Mouse (Mus musculus) spleen, adult 2 months (tissue): ENCODE measurements around the gene Cfap161. TPM values are rescaled to one million over a fixed set of nuclear protein-coding genes. Genes with fewer than 3 reads are reported as not detected.

Experiments used
- DNase-seq, 2 experiments: peaks; one replicate each; pipeline versions ENCODE4 v3.0.0 to v3.0.0-alpha.2; 2012 to 2021; ENCODE audit warnings: low spot score in 2 of 2, low read depth in 1 of 2
- H3K27ac ChIP-seq: fragments of 200-500 bp; 2 replicates; pipeline ENCODE4 v1.5.1; 2012; ENCODE audit warnings: low read length, inconsistent platforms; ENCODE audit not compliant: insufficient read depth
- H3K27me3 ChIP-seq: fragments of 200-500 bp; 2 replicates; pipeline ENCODE4 v1.6.1; 2012; ENCODE audit warnings: mild to moderate bottlenecking, moderate library complexity, low read length, inconsistent platforms; ENCODE audit not compliant: control insufficient read depth, insufficient read depth
- H3K36me3 ChIP-seq: fragments of 200-500 bp; 2 replicates; pipeline ENCODE4 v1.6.1; 2012; ENCODE audit warnings: mild to moderate bottlenecking, low read length, inconsistent platforms; ENCODE audit not compliant: control insufficient read depth, insufficient read depth
- H3K4me1 ChIP-seq: fragments of 200-500 bp; 2 replicates; pipeline ENCODE4 v1.6.1; 2011; ENCODE audit warnings: inconsistent platforms; ENCODE audit not compliant: control insufficient read depth, insufficient read depth, insufficient read length
- H3K4me3 ChIP-seq: fragments of 200-500 bp; 2 replicates; pipeline ENCODE4 v1.5.1; 2011; ENCODE audit warnings: mild to moderate bottlenecking, inconsistent platforms; ENCODE audit not compliant: insufficient read depth, insufficient read length; ENCODE audit errors: extremely low read depth
- CTCF ChIP-seq: fragments of 200-500 bp; IDR thresholded peaks from 2 replicates; pipeline ENCODE4 v1.5.1; 2011; ENCODE audit warnings: mild to moderate bottlenecking, inconsistent platforms; ENCODE audit not compliant: insufficient read depth, insufficient read length, insufficient replicate concordance; ENCODE audit errors: extremely low read depth
- POLR2A ChIP-seq: fragments of 200-500 bp; IDR thresholded peaks from 2 replicates; pipeline ENCODE4 v1.6.1; 2011; ENCODE audit warnings: low read depth, low read length, inconsistent platforms
- WGBS: fragments of 180-500 bp; shearing (Covaris S2); methylation state at CpG from one replicate; pipeline ENCODE4 v1.1.7; 2018; 5-methylcytosine and 5-hydroxymethylcytosine counted together
- polyA plus RNA-seq: library from polyadenylated mRNA; depleted of rRNA; stranded (reverse); fragments of >200 nt; gene quantifications from 2 replicates; pipeline ENCODE4 v1.2.3, GENCODE M21; 2012

The Cfap161 gene
- polyA plus RNA-seq, 1 experiment = not detected

- TF ChIP-seq POLR2A (no peak), CTCF (no peak)
- DNase-seq = no peak
- peak overlapping the region; percentile 1; the same call in 1 of the 2 replicates for H3K4me3 ChIP-seq
- no peaks in the 10 kb centered on the region for H3K36me3 ChIP-seq
- H3K4me1 ChIP-seq = no peaks in the 10 kb centered on the region
- 90% methylated on average over 9 of the region's 9 CpGs for WGBS
- no peaks in the 10 kb centered on the region for H3K27me3 ChIP-seq
- H3K27ac ChIP-seq = peak overlapping the region; percentile 40
Observed at GRCm38 (mm10) chr7:83745065-83745412, 49.6 kb downstream of the Cfap161 start.

- H3K4me1 ChIP-seq = no peaks in the 10 kb centered on the region
- DNase-seq = no peak
- 93% methylated on average over 4 of the region's 4 CpGs for WGBS
- no peak overlapping the region for H3K4me3 ChIP-seq
- no peak overlapping the region for H3K27ac ChIP-seq
- no peaks in the 10 kb centered on the region for H3K27me3 ChIP-seq
- no peak for TF ChIP-seq CTCF
- TF ChIP-seq POLR2A = no peak
- no peaks in the 10 kb centered on the region for H3K36me3 ChIP-seq
Observed at GRCm38 (mm10) chr7:83744250-83744649, 50.4 kb downstream of the Cfap161 start.

GRCm38 (mm10) chr7:83742690-83743089, 52.0 kb downstream of the Cfap161 start:
- Histone ChIP-seq H3K36me3 (no peaks in the 10 kb centered on the region), H3K27me3 (no peaks in the 10 kb centered on the region), H3K27ac (no peak overlapping the region), H3K4me1 (no peaks in the 10 kb centered on the region), H3K4me3 (no peak overlapping the region)
- TF ChIP-seq POLR2A = no peak
- TF ChIP-seq CTCF = no peak
- no peak for DNase-seq
- 42% methylated on average over 3 of the region's 3 CpGs for WGBS

DNA sequence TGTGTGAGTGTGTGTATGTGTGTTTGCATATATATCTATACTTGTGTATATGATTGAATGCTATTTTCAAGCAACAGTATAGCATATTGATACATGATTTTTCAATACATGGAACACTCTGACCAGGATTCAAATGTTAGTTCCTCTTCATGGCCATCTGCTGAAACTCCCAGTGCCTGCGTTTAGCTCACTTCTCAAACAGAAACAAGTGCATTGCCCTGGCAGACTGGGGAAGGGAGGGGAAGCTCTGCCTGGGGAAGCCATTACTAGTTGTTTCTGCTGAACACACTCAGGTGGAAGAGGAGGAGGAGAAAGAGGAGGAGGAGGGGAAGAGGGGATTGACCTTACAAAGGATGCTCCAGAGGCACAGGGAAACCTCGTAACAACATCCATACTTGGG, 52.7 kb downstream of the Cfap161 start:
- H3K4me1 ChIP-seq = no peaks in the 10 kb centered on the region
- no peak overlapping the region for H3K27ac ChIP-seq
- WGBS = 60% methylated on average over 2 of the region's 2 CpGs
- H3K4me3 ChIP-seq = no peak overlapping the region
- H3K36me3 ChIP-seq = no peaks in the 10 kb centered on the region
- DNase-seq = no peak
- H3K27me3 ChIP-seq = no peaks in the 10 kb centered on the region
- TF ChIP-seq POLR2A (no peak), CTCF (no peak)

GRCm38 (mm10) chr7:83739680-83740310, 54.9 kb downstream of the Cfap161 start:
- WGBS = 77% methylated on average over 7 of the region's 7 CpGs
- no peak for DNase-seq
- no peaks in the 10 kb centered on the region for H3K4me1 ChIP-seq
- H3K4me3 ChIP-seq = no peak overlapping the region
- H3K27me3 ChIP-seq = no peaks in the 10 kb centered on the region
- H3K27ac ChIP-seq = peak overlapping the region; percentile 1; the same call in 1 of the 2 replicates
- TF ChIP-seq CTCF = no peak
- no peak for TF ChIP-seq POLR2A
- no peaks in the 10 kb centered on the region for H3K36me3 ChIP-seq

DNA sequence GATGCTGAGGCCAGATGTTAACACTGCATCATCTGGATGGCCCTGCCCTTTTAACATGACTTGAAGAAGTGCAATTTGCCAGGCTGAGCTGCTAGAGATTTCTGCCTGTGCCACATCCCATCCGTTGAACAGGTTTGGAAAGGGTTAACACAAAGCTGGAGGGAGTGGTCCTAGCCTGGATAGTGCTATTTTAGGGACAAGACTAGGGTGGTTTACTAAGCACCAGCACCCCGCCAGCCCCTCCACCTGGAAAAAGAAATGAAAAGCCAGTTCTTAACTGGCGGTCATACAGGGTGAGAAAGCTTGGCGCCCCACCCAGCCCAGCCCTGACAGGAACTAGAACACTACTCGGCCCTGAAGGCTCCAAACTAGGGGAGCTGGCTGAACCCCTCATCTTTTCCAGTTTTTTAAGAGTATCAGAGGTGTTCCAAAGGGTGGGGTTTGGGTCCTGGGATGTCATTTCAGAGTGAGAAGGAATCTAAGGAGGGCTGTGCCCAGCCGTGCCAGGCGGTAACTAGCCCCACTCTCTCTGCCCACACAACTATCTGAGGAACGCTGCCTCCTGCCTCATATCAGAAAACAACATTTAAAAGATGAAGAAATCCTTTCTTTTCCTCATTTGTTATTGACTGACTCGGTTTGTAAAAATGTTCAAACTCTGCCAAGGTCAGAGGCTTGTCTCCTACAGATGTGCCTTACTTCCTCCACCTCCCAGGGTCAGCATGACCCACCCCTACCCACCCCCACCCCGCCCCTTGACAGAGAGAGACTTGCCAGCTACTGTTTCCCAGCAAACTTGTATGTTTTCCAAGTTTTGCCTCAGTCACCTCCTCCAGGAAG, 55.8 kb downstream of the Cfap161 start:
- Histone ChIP-seq H3K4me3 (no peak overlapping the region), H3K36me3 (no peaks in the 10 kb centered on the region), H3K27me3 (no peaks in the 10 kb centered on the region), H3K27ac (no peak overlapping the region), H3K4me1 (no peaks in the 10 kb centered on the region)
- TF ChIP-seq CTCF = no peak
- TF ChIP-seq POLR2A = no peak
- DNase-seq = no peak
- WGBS = 75% methylated on average over 10 of the region's 10 CpGs

GRCm38 (mm10) chr7:83737914-83738490, 56.7 kb downstream of the Cfap161 start:
- Histone ChIP-seq H3K4me3 (no peak overlapping the region), H3K27ac (no peak overlapping the region), H3K36me3 (no peaks in the 10 kb centered on the region), H3K4me1 (no peaks in the 10 kb centered on the region), H3K27me3 (no peaks in the 10 kb centered on the region)
- TF ChIP-seq POLR2A (no peak), CTCF (no peak)
- DNase-seq = no peak
- 84% methylated on average over 6 of the region's 6 CpGs for WGBS
